In genomic region chr7:30556894-30557536, GRCm38 (mm10) we compare ENCODE assay signal across 9 mouse cellular contexts. TPM values are rescaled to one million over a fixed set of nuclear protein-coding genes. Genes with fewer than 3 reads are reported as not detected.
A peak's percentile ranks its signal among the peaks of the same experiment; 100 is the strongest.
DNase-seq lines count a peak whose midpoint lies in the region; ATAC-seq and TF ChIP-seq lines count a peak whose summit lies in the region.
"Had no signal": no experiment of that assay in that cellular context is flagged by ENCODE, and none has a peak within 500 bp of the region (broad histone marks: within the 10 kb centered on the region; RNA-seq: fewer than 3 reads in every experiment).

No protein-coding gene starts in this region.

- TF ChIP-seq CTCF in layer of hippocampus, adult 2 months (conservative IDR thresholded peaks at IDR 0.05): peak; percentile 57
- peak; percentile 14 for TF ChIP-seq CTCF in ES-Bruce4 (IDR thresholded peaks at IDR 0.05; ENCODE audit: low read depth, low read length)
- TF ChIP-seq CTCF in liver, postnatal 0 days (IDR thresholded peaks at IDR 0.05; ENCODE audit: low read depth): peak; percentile 47

- H3K4me1 ChIP-seq in ES-Bruce4 (ENCODE audit: control insufficient read depth, insufficient read depth, low read length): peaks cover 3% of the 10 kb centered on the region
- peaks cover 26% of the 10 kb centered on the region for H3K4me1 ChIP-seq in liver, postnatal 0 days (ENCODE audit: insufficient read depth)

- H3K36me3 ChIP-seq in ES-Bruce4 (ENCODE audit: control insufficient read depth, insufficient read depth, low read length, poor library complexity, severe bottlenecking): peaks cover 16% of the 10 kb centered on the region
- peaks cover 22% of the 10 kb centered on the region for H3K36me3 ChIP-seq in liver, postnatal 0 days (replicated peaks; ENCODE audit: insufficient read depth, low read length)

- no peak for TF ChIP-seq POLR2A in ES-Bruce4 (IDR thresholded peaks at IDR 0.05; ENCODE audit: insufficient read depth, low read length)

- no peak for DNase-seq in layer of hippocampus, adult 2 months (ENCODE audit: low spot score in 2 of 2)
- no peak for DNase-seq in layer of hippocampus, adult 8-10 months (ENCODE audit: low spot score in 2 of 2)
- DNase-seq in R1 (ENCODE audit: low read depth, low spot score): peak; percentile 40
- DNase-seq in liver, postnatal 0 days: no peak
- DNase-seq in ovary, postnatal 14 days (ENCODE audit: low spot score): no peak
- DNase-seq in frontal cortex, postnatal 10 days (ENCODE audit: low spot score in 2 of 2): no peak
- DNase-seq in lung, postnatal 14 days: no peak
- DNase-seq: heart, postnatal 10 days had no signal

- no peak overlapping the region for H3K4me2 ChIP-seq in liver, postnatal 0 days (ENCODE audit: low read depth, low read length)

- H3K27ac ChIP-seq in layer of hippocampus, adult 2 months: no peak overlapping the region; the same call in 1 of the 2 replicates
- no peak overlapping the region for H3K27ac ChIP-seq in ES-Bruce4 (ENCODE audit: insufficient read depth, low read length)
- H3K27ac ChIP-seq in liver, postnatal 0 days (ENCODE audit: low read depth): no peak overlapping the region

- no peaks in the 10 kb centered on the region for H3K27me3 ChIP-seq in ES-Bruce4 (ENCODE audit: control insufficient read depth, insufficient read depth, low read length, poor library complexity, severe bottlenecking)
- H3K27me3 ChIP-seq in liver, postnatal 0 days (ENCODE audit: insufficient read depth, low read length): no peaks in the 10 kb centered on the region

- H3K4me3 ChIP-seq in layer of hippocampus, adult 2 months: no peak overlapping the region
- no peak overlapping the region for H3K4me3 ChIP-seq in ES-Bruce4 (ENCODE audit: low read depth, low read length)
- no peak overlapping the region for H3K4me3 ChIP-seq in liver, postnatal 0 days (ENCODE audit: low read depth, low read length)

- WGBS in liver, postnatal 0 days (ENCODE audit: insufficient replicate concordance): 92% methylated on average over 18 of the region's 18 CpGs

- ATAC-seq in liver, postnatal 0 days: no peak

- no peak overlapping the region for H3K9ac ChIP-seq in ES-Bruce4 (ENCODE audit: low read depth, poor library complexity, severe bottlenecking)
- no peak overlapping the region for H3K9ac ChIP-seq in liver, postnatal 0 days (replicated peaks)

- no peak for TF ChIP-seq EP300 in ES-Bruce4 (IDR thresholded peaks at IDR 0.05; ENCODE audit: insufficient read depth, low read depth, low read length)
- no peak for TF ChIP-seq EP300 in liver, postnatal 0 days (IDR thresholded peaks at IDR 0.05; ENCODE audit: low read depth)

- H3K9me3 ChIP-seq in ES-Bruce4 (replicated peaks; ENCODE audit: control insufficient read depth, insufficient read depth, low read length, poor library complexity, severe bottlenecking): no peaks in the 10 kb centered on the region
- no peaks in the 10 kb centered on the region for H3K9me3 ChIP-seq in liver, postnatal 0 days (ENCODE audit: low read length)

RNA-seq across cellular contexts. Expression of gene Lin37, which starts 2.6 kb away (rescaled TPM):
- 10 to 100 TPM; 45.5 to 47.6 TPM for total RNA-seq in layer of hippocampus, adult 2 months (2021)
- total RNA-seq in layer of hippocampus, adult 8-10 months (2022): 10 to 100 TPM; 41.3 to 54.0 (median 46.9) TPM
- polyA plus RNA-seq in ES-Bruce4 (2011; ENCODE audit: insufficient read depth, insufficient read length, low read depth, missing spikeins): 23.3 and 29.3 TPM in 2 replicates
- polyA plus RNA-seq in liver, postnatal 0 days (2015; fragmentation: Nextera tagmentation; extraction: Ambion mirVana): 16.0 and 18.9 TPM in 2 replicates

RNA-seq across cellular contexts. Expression of gene Proser3, which starts 4.9 kb away (rescaled TPM):
- total RNA-seq in layer of hippocampus, adult 2 months (2021): 1 to 10 TPM; 4.0 to 4.1 TPM
- 1 to 10 TPM; 4.4 to 8.9 (median 6.1) TPM for total RNA-seq in layer of hippocampus, adult 8-10 months (2022)
- 16.8 and 17.3 TPM in 2 replicates for polyA plus RNA-seq in ES-Bruce4 (2011; ENCODE audit: insufficient read depth, insufficient read length, low read depth, missing spikeins)
- polyA plus RNA-seq in liver, postnatal 0 days (2015; fragmentation: Nextera tagmentation; extraction: Ambion mirVana): 0.53 and 1.1 TPM in 2 replicates

RNA-seq across cellular contexts. Expression of gene Hspb6, which starts 5.0 kb away (rescaled TPM):
- 1 to 10 TPM; 2.7 to 4.8 TPM for total RNA-seq in layer of hippocampus, adult 2 months (2021)
- total RNA-seq in layer of hippocampus, adult 8-10 months (2022): 10 to 100 TPM in 1 of 4 experiments, 1 to 10 TPM in 3; 3.2 to 10.3 (median 6.5) TPM
- polyA plus RNA-seq in ES-Bruce4 (2011; ENCODE audit: insufficient read depth, insufficient read length, low read depth, missing spikeins): 6.4 and 7.0 TPM in 2 replicates
- polyA plus RNA-seq in liver, postnatal 0 days (2015; fragmentation: Nextera tagmentation; extraction: Ambion mirVana): 4.9 and 6.6 TPM in 2 replicates

RNA-seq across cellular contexts. Expression of gene U2af1l4, which starts 6.1 kb away (rescaled TPM):
- 10 to 100 TPM; 71.4 to 90.8 TPM for total RNA-seq in layer of hippocampus, adult 2 months (2021)
- total RNA-seq in layer of hippocampus, adult 8-10 months (2022): 10 to 100 TPM; 68.2 to 81.1 (median 78.7) TPM
- 50.9 and 73.9 TPM in 2 replicates for polyA plus RNA-seq in ES-Bruce4 (2011; ENCODE audit: insufficient read depth, insufficient read length, low read depth, missing spikeins)
- polyA plus RNA-seq in liver, postnatal 0 days (2015; fragmentation: Nextera tagmentation; extraction: Ambion mirVana): 34.4 and 34.8 TPM in 2 replicates

RNA-seq across cellular contexts. Expression of gene Gm49396, which starts 6.1 kb away (rescaled TPM):
- 10 to 100 TPM in 1 of 2 experiments, 1 to 10 TPM in 1; 9.0 to 11.4 TPM for total RNA-seq in layer of hippocampus, adult 2 months (2021)
- 10 to 100 TPM in 2 of 4 experiments, 1 to 10 TPM in 2; 6.3 to 14.8 (median 11.1) TPM for total RNA-seq in layer of hippocampus, adult 8-10 months (2022)
- 1.8 and 1.9 TPM in 2 replicates for polyA plus RNA-seq in ES-Bruce4 (2011; ENCODE audit: insufficient read depth, insufficient read length, low read depth, missing spikeins)
- polyA plus RNA-seq in liver, postnatal 0 days (2015; fragmentation: Nextera tagmentation; extraction: Ambion mirVana): 1.5 and 1.8 TPM in 2 replicates
